Mouse (Mus musculus) urinary bladder, postnatal 0 days (tissue): ENCODE data around the gene Ackr2. TPM values are rescaled to one million over a fixed set of nuclear protein-coding genes. Genes with fewer than 3 reads are reported as not detected.

Experiments
- polyA plus RNA-seq: library from polyadenylated mRNA; unstranded; fragments of >200 nt; fragmentation: Nextera tagmentation; extraction: Ambion mirVana; gene quantifications from 2 replicates; pipeline ENCODE4 v1.2.1, GENCODE M21; 2015

The Ackr2 gene
- polyA plus RNA-seq: 0.37 and 0.44 TPM in 2 replicates

DNA sequence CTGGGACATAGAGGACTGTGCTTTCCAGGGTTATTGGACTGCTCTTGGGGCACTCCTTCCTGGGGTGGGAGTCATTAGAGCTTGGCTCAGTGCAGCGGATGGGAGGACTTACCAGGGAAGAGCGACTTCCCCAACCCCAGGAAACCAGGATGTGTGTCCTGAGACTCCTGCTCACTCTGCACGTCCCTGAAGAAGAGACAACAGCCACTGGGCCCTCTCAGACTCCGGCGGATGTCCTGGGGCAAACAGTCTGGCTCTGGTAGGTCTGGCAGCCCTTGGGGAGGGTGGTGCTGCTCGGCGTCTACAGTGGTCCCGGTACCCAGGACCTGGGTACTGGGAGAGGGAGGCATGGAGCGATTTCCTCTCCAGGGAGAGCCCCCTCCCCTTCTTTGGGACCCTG lies at the start of gene Ackr2:
TSS of gene Ackr2 (plus strand) at position 111 of the 400 bp plus-strand sequence.

GRCm38 (mm10) chr9:121858153-121858488 lies 40.0 kb upstream of the Ackr2 start, which contains the start of gene Higd1a:
Gene Higd1a, minus strand, starts transcription at chr9:121858362.

DNA sequence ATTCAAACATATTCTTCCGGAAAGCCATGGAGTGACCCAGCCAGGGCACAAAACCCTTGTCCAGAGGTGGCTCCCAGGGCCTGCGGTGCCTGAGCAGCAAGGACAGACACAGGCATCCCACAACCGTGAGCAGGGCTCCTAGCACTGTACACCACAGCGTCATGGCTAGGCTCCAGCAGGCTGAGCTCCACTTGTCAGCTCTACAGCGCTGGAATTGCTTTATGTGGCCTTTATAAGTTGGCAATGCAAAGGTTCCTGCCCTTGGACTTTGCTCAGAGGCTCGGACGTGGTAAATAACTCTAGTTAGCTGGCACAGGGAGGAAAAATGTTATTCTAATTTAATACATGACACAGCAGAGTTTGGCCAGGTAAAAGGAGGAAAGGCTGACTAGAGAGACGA lies 17.9 kb downstream of the Ackr2 start, which contains the start of gene Cyp8b1:
TSS of gene Cyp8b1 (minus strand) at position 204 of the 400 bp plus-strand sequence.

DNA sequence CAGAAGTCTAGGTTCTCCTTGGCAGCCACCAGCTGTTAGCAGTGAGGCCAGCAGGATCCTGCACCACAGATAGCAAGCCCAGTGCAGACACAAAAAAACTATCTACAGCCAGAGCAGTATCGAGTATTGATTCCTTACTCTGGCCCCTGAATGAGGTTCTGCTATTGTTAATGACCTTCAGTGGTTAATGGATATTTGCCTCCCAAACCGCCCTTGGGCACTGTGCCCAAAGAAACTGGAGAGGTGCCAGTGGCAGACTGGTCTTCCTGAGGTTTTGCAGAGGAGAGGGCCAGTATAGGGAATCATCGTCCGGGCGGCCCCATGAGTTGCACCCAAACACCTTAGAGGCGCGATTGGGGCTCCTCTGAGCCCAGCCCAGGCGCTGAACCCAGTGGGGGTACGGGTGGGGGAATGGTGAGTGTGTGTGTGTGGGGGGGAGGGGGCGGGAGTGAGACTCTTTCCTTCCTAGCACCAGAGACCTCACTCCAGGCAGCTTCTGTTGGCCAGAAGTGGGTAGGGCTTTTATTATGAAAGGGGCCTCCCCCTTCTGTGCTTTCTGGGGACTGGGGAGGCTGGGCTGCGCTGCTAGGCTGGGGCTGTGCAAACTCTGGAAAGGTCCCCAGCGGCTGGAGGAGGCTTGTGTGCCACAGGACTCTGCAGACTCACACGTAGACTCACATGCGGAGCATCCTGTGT lies 52.4 kb downstream of the Ackr2 start, which contains the start of gene Fam198a:
TSS of gene Fam198a (plus strand) at position 571 of the 696 bp plus-strand sequence.

Other genes with a start within 250 kb of the Ackr2 start
- 5.8 and 6.1 TPM in 2 replicates for gene Sec22c, start 192.9 kb upstream of the Ackr2 start, polyA plus RNA-seq
- gene Ss18l2, start 188.0 kb upstream of the Ackr2 start, polyA plus RNA-seq: 113 and 114 TPM in 2 replicates
- 29.6 and 37.6 TPM in 2 replicates for gene Nktr, start 179.2 kb upstream of the Ackr2 start, polyA plus RNA-seq
- 21.2 and 21.4 TPM in 2 replicates for gene Zfp651, start 139.0 kb upstream of the Ackr2 start, polyA plus RNA-seq
- 0.08 and 0.27 TPM in 2 replicates for gene Klhl40, start 120.7 kb upstream of the Ackr2 start, polyA plus RNA-seq
- gene Hhatl, start 105.8 kb upstream of the Ackr2 start, polyA plus RNA-seq: 4.2 and 4.6 TPM in 2 replicates
- gene Ccdc13, start 58.9 kb upstream of the Ackr2 start, polyA plus RNA-seq: 0.16 and 0.33 TPM in 2 replicates
- gene Higd1a, start 40.0 kb upstream of the Ackr2 start, polyA plus RNA-seq: 265 and 303 TPM in 2 replicates
- gene Cyp8b1, start 17.9 kb downstream of the Ackr2 start, polyA plus RNA-seq: 0.06 TPM in 1 of 2 replicates, not detected in the other
- 4.8 and 5.6 TPM in 2 replicates for gene Fam198a, start 52.6 kb downstream of the Ackr2 start, polyA plus RNA-seq
- gene Pomgnt2, start 98.8 kb downstream of the Ackr2 start, polyA plus RNA-seq: 6.6 and 7.4 TPM in 2 replicates
- 29.9 and 34.1 TPM in 2 replicates for gene Snrk, start 218.9 kb downstream of the Ackr2 start, polyA plus RNA-seq